Mouse (Mus musculus) kidney, embryonic 14.5 days (tissue): ENCODE data around the gene Pkd1l1. TPM values are rescaled to one million over a fixed set of nuclear protein-coding genes. Genes with fewer than 3 reads are reported as not detected.

ENCODE experiments used
- ATAC-seq: fragments of 200-750 bp; cut with Nextera tagmentation; 2 replicates; pipeline ENCODE4 v1.8.0; 2017; ENCODE audit warnings: moderate number of reproducible peaks, mild to moderate bottlenecking, moderate TSS enrichment, moderate library complexity; ENCODE audit not compliant: low FRiP score, low TSS enrichment
- H3K27ac ChIP-seq: fragments of 300-500 bp; sonication (generic); 2 replicates; pipeline ENCODE4 v1.5.1; 2014; ENCODE audit warnings: low read depth, mild to moderate bottlenecking, low read length, moderate library complexity, mixed read lengths
- H3K27me3 ChIP-seq: fragments of 300-500 bp; sonication (generic); 2 replicates; pipeline ENCODE4 v1.6.1; 2014; ENCODE audit warnings: mild to moderate bottlenecking, low read length; ENCODE audit not compliant: control insufficient read depth, insufficient read depth
- H3K36me3 ChIP-seq: fragments of 300-500 bp; sonication (generic); 2 replicates; pipeline ENCODE4 v1.6.1; 2014; ENCODE audit warnings: low read length, mixed read lengths; ENCODE audit not compliant: control insufficient read depth, insufficient read depth
- H3K4me1 ChIP-seq: fragments of 300-500 bp; sonication (generic); 2 replicates; pipeline ENCODE4 v1.6.1; 2014; ENCODE audit warnings: low read length, mixed read lengths; ENCODE audit not compliant: control insufficient read depth, insufficient read depth
- H3K4me2 ChIP-seq: fragments of 300-500 bp; sonication (generic); replicated peaks from 2 replicates; pipeline ENCODE4 v1.6.1; 2014; ENCODE audit warnings: low read depth, mild to moderate bottlenecking, low read length
- H3K4me3 ChIP-seq: fragments of 300-500 bp; sonication (generic); 2 replicates; pipeline ENCODE4 v1.5.1; 2014; ENCODE audit warnings: mild to moderate bottlenecking, low read length
- H3K9ac ChIP-seq: fragments of 300-500 bp; sonication (generic); 2 replicates; pipeline ENCODE4 v1.6.1; 2014; ENCODE audit warnings: low read depth, mild to moderate bottlenecking, low read length, moderate library complexity
- H3K9me3 ChIP-seq: fragments of 300-500 bp; sonication (generic); 2 replicates; pipeline ENCODE4 v1.6.1; 2016; ENCODE audit warnings: low read length; ENCODE audit not compliant: control insufficient read depth
- WGBS: fragments of 180-500 bp; shearing (Covaris S2); extraction: QIAGEN DNeasy Blood & Tissue Kit; methylation state at CpG from one replicate; pipeline ENCODE4 v1.1.7; 2014; 5-methylcytosine and 5-hydroxymethylcytosine counted together
- polyA plus RNA-seq: library from polyadenylated mRNA; unstranded; fragments of >200 nt; fragmentation: Nextera tagmentation; extraction: Ambion mirVana; gene quantifications from 2 replicates; pipeline ENCODE4 v1.2.1, GENCODE M21; 2014

The Pkd1l1 gene
- polyA plus RNA-seq, 1 experiment from 2014 or later, result 0.12 TPM

- Histone ChIP-seq H3K4me2 (no peak overlapping the region), H3K36me3 (no peaks in the 10 kb centered on the region), H3K9ac (no peak overlapping the region), H3K27ac (no peak overlapping the region), H3K27me3 (no peaks in the 10 kb centered on the region), H3K4me3 (no peak overlapping the region), H3K9me3 (no peaks in the 10 kb centered on the region), H3K4me1 (no peaks in the 10 kb centered on the region)
- 22% methylated on average over 1 of the region's 1 CpGs for WGBS
- ATAC-seq, result peak; percentile 66
Observed at GRCm38 (mm10) chr11:8955678-8956077, 17.4 kb downstream of the Pkd1l1 start.

GRCm38 (mm10) chr11:8949765-8950430 is 23.2 kb downstream of the Pkd1l1 start:
- Histone ChIP-seq H3K27ac (no peak overlapping the region), H3K9me3 (no peaks in the 10 kb centered on the region), H3K27me3 (no peaks in the 10 kb centered on the region), H3K36me3 (no peaks in the 10 kb centered on the region), H3K4me1 (no peaks in the 10 kb centered on the region), H3K9ac (no peak overlapping the region), H3K4me2 (no peak overlapping the region), H3K4me3 (no peak overlapping the region)
- 83% methylated on average over 6 of the region's 6 CpGs for WGBS
- no peak for ATAC-seq

GRCm38 (mm10) chr11:8948871-8949270 is 24.2 kb downstream of the Pkd1l1 start:
- no peak overlapping the region for H3K9ac ChIP-seq
- WGBS, result 71% methylated on average over 3 of the region's 3 CpGs
- no peak overlapping the region for H3K4me2 ChIP-seq
- H3K9me3 ChIP-seq, result no peaks in the 10 kb centered on the region
- no peak overlapping the region for H3K27ac ChIP-seq
- no peak overlapping the region for H3K4me3 ChIP-seq
- H3K27me3 ChIP-seq, result no peaks in the 10 kb centered on the region
- ATAC-seq, result no peak
- H3K4me1 ChIP-seq, result no peaks in the 10 kb centered on the region
- H3K36me3 ChIP-seq, result no peaks in the 10 kb centered on the region

- no peak overlapping the region for H3K27ac ChIP-seq
- H3K36me3 ChIP-seq, result no peaks in the 10 kb centered on the region
- no peaks in the 10 kb centered on the region for H3K9me3 ChIP-seq
- H3K4me3 ChIP-seq, result no peak overlapping the region
- no peak overlapping the region for H3K9ac ChIP-seq
- no peaks in the 10 kb centered on the region for H3K4me1 ChIP-seq
- H3K27me3 ChIP-seq, result no peaks in the 10 kb centered on the region
- no peak for ATAC-seq
- no peak overlapping the region for H3K4me2 ChIP-seq
- 73% methylated on average over 4 of the region's 4 CpGs for WGBS
Observed at GRCm38 (mm10) chr11:8944114-8944513, 29.0 kb downstream of the Pkd1l1 start.

GRCm38 (mm10) chr11:8942446-8942845 is 30.6 kb downstream of the Pkd1l1 start:
- H3K4me2 ChIP-seq, result no peak overlapping the region
- no peak overlapping the region for H3K4me3 ChIP-seq
- H3K9me3 ChIP-seq, result no peaks in the 10 kb centered on the region
- no peak for ATAC-seq
- WGBS, result 92% methylated on average over 2 of the region's 2 CpGs
- H3K36me3 ChIP-seq, result no peaks in the 10 kb centered on the region
- H3K4me1 ChIP-seq, result no peaks in the 10 kb centered on the region
- H3K9ac ChIP-seq, result no peak overlapping the region
- no peaks in the 10 kb centered on the region for H3K27me3 ChIP-seq
- no peak overlapping the region for H3K27ac ChIP-seq

GRCm38 (mm10) chr11:8936431-8937110 is 36.5 kb downstream of the Pkd1l1 start:
- Histone ChIP-seq H3K9me3 (no peaks in the 10 kb centered on the region), H3K4me3 (no peak overlapping the region), H3K36me3 (no peaks in the 10 kb centered on the region), H3K27ac (no peak overlapping the region), H3K27me3 (no peaks in the 10 kb centered on the region), H3K4me1 (no peaks in the 10 kb centered on the region), H3K9ac (no peak overlapping the region), H3K4me2 (no peak overlapping the region)
- WGBS, result 86% methylated on average over 9 of the region's 9 CpGs
- ATAC-seq, result no peak

- no peaks in the 10 kb centered on the region for H3K36me3 ChIP-seq
- H3K9ac ChIP-seq, result no peak overlapping the region
- no peak for ATAC-seq
- H3K27ac ChIP-seq, result no peak overlapping the region
- H3K4me1 ChIP-seq, result no peaks in the 10 kb centered on the region
- 84% methylated on average over 8 of the region's 8 CpGs for WGBS
- H3K9me3 ChIP-seq, result no peaks in the 10 kb centered on the region
- H3K4me2 ChIP-seq, result no peak overlapping the region
- H3K4me3 ChIP-seq, result no peak overlapping the region
- H3K27me3 ChIP-seq, result no peaks in the 10 kb centered on the region
Observed at GRCm38 (mm10) chr11:8916081-8916671, 56.9 kb downstream of the Pkd1l1 start.

GRCm38 (mm10) chr11:8882793-8883192 is 90.3 kb downstream of the Pkd1l1 start:
- Histone ChIP-seq H3K9ac (no peak overlapping the region), H3K4me2 (no peak overlapping the region), H3K36me3 (no peaks in the 10 kb centered on the region), H3K9me3 (no peaks in the 10 kb centered on the region), H3K27ac (no peak overlapping the region), H3K4me1 (no peaks in the 10 kb centered on the region), H3K4me3 (no peak overlapping the region), H3K27me3 (no peaks in the 10 kb centered on the region)
- no peak for ATAC-seq
- 81% methylated on average over 4 of the region's 4 CpGs for WGBS

GRCm38 (mm10) chr11:8881521-8881920 is 91.5 kb downstream of the Pkd1l1 start:
- Histone ChIP-seq H3K4me2 (no peak overlapping the region), H3K36me3 (no peaks in the 10 kb centered on the region)

More at GRCm38 (mm10) chr11:8881521-8881920, 91.5 kb downstream of the Pkd1l1 start:
- Histone ChIP-seq H3K4me1 (no peaks in the 10 kb centered on the region), H3K9ac (no peak overlapping the region), H3K9me3 (no peaks in the 10 kb centered on the region), H3K4me3 (no peak overlapping the region), H3K27ac (no peak overlapping the region), H3K27me3 (no peaks in the 10 kb centered on the region)
- ATAC-seq, result no peak
- WGBS, result 68% methylated on average over 2 of the region's 2 CpGs
